Mouse (Mus musculus) neural tube, embryonic 12.5 days (tissue): Measurements from ENCODE around the gene Nav2. TPM values are rescaled to one million over a fixed set of nuclear protein-coding genes. Genes with fewer than 3 reads are reported as not detected.

Source experiments
- ATAC-seq: fragments of 200-750 bp; cut with Nextera tagmentation; 2 replicates; pipeline ENCODE4 v1.8.0; 2017; ENCODE audit warnings: low read depth, mild to moderate bottlenecking, moderate TSS enrichment, moderate library complexity; ENCODE audit not compliant: low FRiP score
- H3K27ac ChIP-seq: fragments of 300-500 bp; sonication (generic); 2 replicates; pipeline ENCODE4 v1.5.1; 2016
- H3K27me3 ChIP-seq: fragments of 300-500 bp; sonication (generic); replicated peaks from 2 replicates; pipeline ENCODE4 v1.6.1; 2016; ENCODE audit warnings: mild to moderate bottlenecking
- H3K36me3 ChIP-seq: fragments of 300-500 bp; sonication (generic); 2 replicates; pipeline ENCODE4 v1.6.1; 2016; ENCODE audit warnings: mild to moderate bottlenecking
- H3K4me1 ChIP-seq: fragments of 300-500 bp; sonication (generic); 2 replicates; pipeline ENCODE4 v1.6.1; 2016
- H3K4me2 ChIP-seq: fragments of 300-500 bp; sonication (generic); replicated peaks from 2 replicates; pipeline ENCODE4 v1.6.1; 2016; ENCODE audit warnings: mild to moderate bottlenecking
- H3K4me3 ChIP-seq: fragments of 300-500 bp; sonication (generic); 2 replicates; pipeline ENCODE4 v1.5.1; 2016
- H3K9ac ChIP-seq: fragments of 300-500 bp; sonication (generic); 2 replicates; pipeline ENCODE4 v1.6.1; 2016; ENCODE audit warnings: mild to moderate bottlenecking
- H3K9me3 ChIP-seq: fragments of 300-500 bp; sonication (generic); 2 replicates; pipeline ENCODE4 v1.6.1; 2016; ENCODE audit warnings: mild to moderate bottlenecking
- WGBS: fragments of 180-500 bp; shearing (Covaris S2); methylation state at CpG from one replicate; pipeline ENCODE4 v1.1.7; 2016; 5-methylcytosine and 5-hydroxymethylcytosine counted together
- polyA plus RNA-seq: library from polyadenylated mRNA; unstranded; fragments of >200 nt; fragmentation: Nextera tagmentation; extraction: Ambion mirVana; gene quantifications from 2 replicates; pipeline ENCODE4 v1.2.1, GENCODE M21; 2016

The Nav2 gene
- polyA plus RNA-seq, 1 experiment from 2014 or later = 25.2 TPM

GRCm38 (mm10) chr7:49045499-49046346 lies 137.2 kb downstream of the Nav2 start:
- H3K27ac ChIP-seq = no peak overlapping the region
- H3K9me3 ChIP-seq = no peaks in the 10 kb centered on the region
- H3K4me3 ChIP-seq = no peak overlapping the region
- H3K4me1 ChIP-seq = peaks cover 71% of the 10 kb centered on the region
- no peaks in the 10 kb centered on the region for H3K36me3 ChIP-seq
- no peaks in the 10 kb centered on the region for H3K27me3 ChIP-seq
- no peak overlapping the region for H3K9ac ChIP-seq
- no peak overlapping the region for H3K4me2 ChIP-seq
- peak; percentile 45; the same call in 1 of the 2 replicates for ATAC-seq
- 55% methylated on average over 6 of the region's 6 CpGs for WGBS

GRCm38 (mm10) chr7:49046347-49046989 lies 138.0 kb downstream of the Nav2 start:
- Histone ChIP-seq H3K36me3 (no peaks in the 10 kb centered on the region), H3K4me1 (peaks cover 76% of the 10 kb centered on the region), H3K27ac (no peak overlapping the region), H3K4me3 (no peak overlapping the region), H3K9me3 (no peaks in the 10 kb centered on the region), H3K27me3 (no peaks in the 10 kb centered on the region), H3K9ac (no peak overlapping the region), H3K4me2 (peak overlapping the region; percentile 12; the same call in 1 of the 2 replicates)
- ATAC-seq = peak; percentile 54; the same call in 1 of the 2 replicates
- 33% methylated on average over 6 of the region's 6 CpGs for WGBS

- no peak for ATAC-seq
- no peaks in the 10 kb centered on the region for H3K36me3 ChIP-seq
- H3K27me3 ChIP-seq = no peaks in the 10 kb centered on the region
- H3K4me1 ChIP-seq = peaks cover 76% of the 10 kb centered on the region
- H3K9ac ChIP-seq = no peak overlapping the region
- H3K4me2 ChIP-seq = no peak overlapping the region
- no peak overlapping the region for H3K4me3 ChIP-seq
- no peaks in the 10 kb centered on the region for H3K9me3 ChIP-seq
- 62% methylated on average over 8 of the region's 8 CpGs for WGBS
- no peak overlapping the region for H3K27ac ChIP-seq
Observed at GRCm38 (mm10) chr7:49047336-49047735, 138.8 kb downstream of the Nav2 start.

DNA sequence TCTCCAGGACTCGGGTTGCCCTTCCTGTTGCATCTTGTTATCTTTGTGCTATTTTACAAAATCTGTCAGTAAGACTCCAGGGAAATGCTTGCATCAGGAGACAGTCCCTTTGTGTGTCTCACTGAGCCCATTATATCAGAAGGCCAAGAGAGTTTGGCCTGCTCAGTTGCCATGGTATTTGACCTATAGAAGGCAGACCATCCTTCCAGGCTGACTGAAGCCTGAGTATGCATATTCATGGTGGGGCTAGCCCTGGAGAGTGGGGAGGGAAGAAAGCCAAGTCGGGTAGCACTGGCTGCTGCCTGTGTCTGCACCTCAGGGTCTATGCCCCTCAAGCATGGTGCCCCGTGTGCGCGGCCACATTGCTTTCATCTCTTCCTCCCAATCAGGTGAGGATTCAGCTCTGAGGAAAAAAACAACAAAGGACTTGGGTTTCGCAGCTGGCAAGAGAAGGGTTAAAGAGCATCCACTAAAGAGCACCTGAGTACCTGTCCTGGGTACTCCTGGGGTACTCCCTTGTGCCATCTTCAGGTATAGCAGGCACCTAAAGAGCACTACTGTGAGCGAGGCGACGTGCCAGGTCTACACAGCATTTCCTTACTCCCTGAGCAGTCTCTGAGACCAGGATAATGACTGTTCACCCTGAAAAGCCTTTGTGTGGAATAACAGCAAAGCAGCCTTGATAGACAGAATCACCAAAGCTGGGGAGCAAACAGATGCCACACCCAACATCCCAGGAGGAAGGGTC lies 144.5 kb downstream of the Nav2 start:
- WGBS = 61% methylated on average over 9 of the region's 9 CpGs
- no peaks in the 10 kb centered on the region for H3K27me3 ChIP-seq
- ATAC-seq = peak; percentile 83
- H3K9ac ChIP-seq = no peak overlapping the region
- no peak overlapping the region for H3K27ac ChIP-seq
- H3K4me3 ChIP-seq = no peak overlapping the region
- H3K36me3 ChIP-seq = no peaks in the 10 kb centered on the region
- H3K4me1 ChIP-seq = peaks cover 64% of the 10 kb centered on the region
- H3K9me3 ChIP-seq = no peaks in the 10 kb centered on the region
- H3K4me2 ChIP-seq = no peak overlapping the region

- Histone ChIP-seq H3K9ac (no peak overlapping the region), H3K27ac (no peak overlapping the region), H3K9me3 (no peaks in the 10 kb centered on the region), H3K36me3 (no peaks in the 10 kb centered on the region), H3K4me1 (peaks cover 52% of the 10 kb centered on the region), H3K27me3 (no peaks in the 10 kb centered on the region), H3K4me3 (no peak overlapping the region), H3K4me2 (no peak overlapping the region)
- WGBS = 74% methylated on average over 10 of the region's 10 CpGs
- ATAC-seq = no peak
Observed at GRCm38 (mm10) chr7:49055273-49055672, 146.8 kb downstream of the Nav2 start.

DNA sequence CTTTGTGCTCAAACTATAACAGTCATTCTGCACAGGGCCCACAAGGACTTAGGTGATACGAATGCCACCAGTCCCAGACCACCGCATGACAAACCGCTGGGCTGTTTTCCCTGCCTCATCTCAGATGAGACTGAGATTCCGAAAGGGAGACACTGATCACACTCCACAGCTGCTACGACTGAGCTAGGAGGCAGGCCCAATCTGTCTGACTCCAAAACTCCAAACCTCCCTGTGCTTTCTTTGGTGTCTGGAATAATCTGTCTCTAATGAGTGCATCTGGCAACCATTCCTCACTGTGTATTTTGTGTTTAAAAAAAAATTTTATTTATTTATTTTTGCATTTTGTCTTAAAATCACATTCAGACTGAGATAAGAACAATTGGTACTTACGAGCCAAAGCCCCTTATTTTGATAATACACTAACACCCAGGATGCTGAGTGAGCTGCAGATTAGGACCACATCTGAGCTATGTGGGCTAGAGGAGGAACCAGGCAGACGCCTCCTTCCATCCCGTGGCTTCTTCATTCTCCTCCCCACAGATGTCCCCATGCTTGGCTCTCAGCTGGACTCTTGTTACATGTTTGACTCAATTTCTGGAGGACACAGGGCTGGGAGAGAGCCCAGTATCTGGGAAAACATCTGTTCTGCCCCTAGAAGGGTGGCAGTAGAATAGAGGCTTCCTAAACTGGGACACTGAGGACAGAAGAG lies 149.9 kb downstream of the Nav2 start:
- Histone ChIP-seq H3K36me3 (no peaks in the 10 kb centered on the region), H3K4me1 (peaks cover 31% of the 10 kb centered on the region), H3K9ac (no peak overlapping the region), H3K27me3 (no peaks in the 10 kb centered on the region), H3K4me3 (no peak overlapping the region), H3K4me2 (no peak overlapping the region), H3K27ac (no peak overlapping the region), H3K9me3 (no peaks in the 10 kb centered on the region)
- 78% methylated on average over 8 of the region's 8 CpGs for WGBS
- ATAC-seq = no peak

GRCm38 (mm10) chr7:49064792-49065521 lies 156.4 kb downstream of the Nav2 start:
- ATAC-seq = 0 out of 2 replicates have a peak, but pooled peaks have one; percentile 2
- Histone ChIP-seq H3K9ac (no peak overlapping the region), H3K36me3 (no peaks in the 10 kb centered on the region), H3K4me3 (no peak overlapping the region), H3K27me3 (no peaks in the 10 kb centered on the region), H3K4me2 (no peak overlapping the region), H3K9me3 (no peaks in the 10 kb centered on the region), H3K4me1 (peaks cover 61% of the 10 kb centered on the region), H3K27ac (peak overlapping the region; percentile 47; the same call in 1 of the 2 replicates)
- WGBS = 63% methylated on average over 4 of the region's 4 CpGs

GRCm38 (mm10) chr7:49065621-49066475 lies 157.3 kb downstream of the Nav2 start:
- H3K36me3 ChIP-seq = no peaks in the 10 kb centered on the region
- WGBS = 21% methylated on average over 9 of the region's 9 CpGs
- H3K4me3 ChIP-seq = no peak overlapping the region
- peak; percentile 66 for ATAC-seq
- no peak overlapping the region for H3K9ac ChIP-seq
- no peak overlapping the region for H3K4me2 ChIP-seq
- H3K4me1 ChIP-seq = peaks cover 69% of the 10 kb centered on the region
- H3K27me3 ChIP-seq = no peaks in the 10 kb centered on the region
- no peaks in the 10 kb centered on the region for H3K9me3 ChIP-seq
- H3K27ac ChIP-seq = peak overlapping the region; percentile 58; the same call in 1 of the 2 replicates

- 92% methylated on average over 1 of the region's 1 CpGs for WGBS
- Histone ChIP-seq H3K27ac (peak overlapping the region; percentile 58; the same call in 1 of the 2 replicates), H3K27me3 (no peaks in the 10 kb centered on the region), H3K4me2 (no peak overlapping the region), H3K4me1 (peaks cover 77% of the 10 kb centered on the region), H3K36me3 (no peaks in the 10 kb centered on the region), H3K4me3 (no peak overlapping the region), H3K9me3 (no peaks in the 10 kb centered on the region), H3K9ac (no peak overlapping the region)
- ATAC-seq = no peak
Observed at GRCm38 (mm10) chr7:49066828-49067227, 158.3 kb downstream of the Nav2 start.

- Histone ChIP-seq H3K9ac (no peak overlapping the region), H3K27me3 (no peaks in the 10 kb centered on the region), H3K4me3 (no peak overlapping the region), H3K4me1 (peaks cover 66% of the 10 kb centered on the region), H3K9me3 (no peaks in the 10 kb centered on the region), H3K4me2 (no peak overlapping the region), H3K36me3 (no peaks in the 10 kb centered on the region), H3K27ac (no peak overlapping the region)
- no peak for ATAC-seq
- WGBS = 28% methylated on average over 12 of the region's 12 CpGs
Observed at GRCm38 (mm10) chr7:49069396-49069961, 161.0 kb downstream of the Nav2 start.
